Mouse (Mus musculus): ENCODE results near the gene Wfdc5. TPM values are rescaled to one million over a fixed set of nuclear protein-coding genes. Genes with fewer than 3 reads are reported as not detected.

Wfdc5 gene
- polyA plus RNA-seq, 1 experiment from 2014 or later: 0.96 TPM

- ATAC-seq (ENCODE audit: low read depth) (0 out of 2 replicates have a peak, but pooled peaks have one; percentile 33), DNase-seq (ENCODE audit: low spot score) (peak; percentile 38)
- Histone ChIP-seq H3K4me2 (ENCODE audit: low read depth, low read length) (no peak overlapping the region), H3K9me3 (ENCODE audit: control insufficient read depth, low read length) (no peaks in the 10 kb centered on the region), H3K9ac (ENCODE audit: low read depth, low read length) (no peak overlapping the region), H3K4me1 (ENCODE audit: control insufficient read depth, insufficient read depth, low read length) (peaks cover 15% of the 10 kb centered on the region), H3K27ac (replicated peaks; ENCODE audit: low read depth, low read length) (no peak overlapping the region), H3K4me3 (ENCODE audit: low read depth, low read length) (no peak overlapping the region), H3K36me3 (ENCODE audit: control insufficient read depth, insufficient read depth, low read length) (no peaks in the 10 kb centered on the region), H3K27me3 (replicated peaks; ENCODE audit: control insufficient read depth, insufficient read depth, low read length) (no peaks in the 10 kb centered on the region)
- 58% methylated on average over 6 of the region's 6 CpGs for WGBS
Measured at GRCm38 (mm10) chr2:164134563-164134962, 48.0 kb downstream of the Wfdc5 start.

DNA sequence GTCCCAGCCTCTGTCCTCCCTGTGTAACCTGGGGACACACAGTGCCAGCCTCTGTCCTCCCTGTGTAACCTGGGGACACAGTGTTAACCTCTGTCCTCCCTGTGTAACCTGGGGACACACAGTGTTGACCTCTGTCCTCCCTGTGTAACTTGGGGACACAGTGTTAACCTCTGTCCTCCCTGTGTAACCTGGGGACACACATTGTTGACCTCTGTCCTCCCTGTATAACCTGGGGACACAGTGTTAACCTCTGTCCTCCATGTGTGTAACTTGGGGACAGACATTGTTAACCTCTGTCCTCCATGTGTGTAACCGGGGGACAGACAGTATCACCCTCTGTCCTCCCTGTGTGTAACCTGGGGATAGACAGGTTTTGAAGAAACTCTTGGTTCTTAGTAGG lies 51.0 kb downstream of the Wfdc5 start:
- no peak overlapping the region for H3K9ac ChIP-seq (ENCODE audit: low read depth, low read length)
- H3K9me3 ChIP-seq (ENCODE audit: control insufficient read depth, low read length): no peaks in the 10 kb centered on the region
- peaks cover 4% of the 10 kb centered on the region for H3K4me1 ChIP-seq (ENCODE audit: control insufficient read depth, insufficient read depth, low read length)
- no peak overlapping the region for H3K4me3 ChIP-seq (ENCODE audit: low read depth, low read length)
- H3K27ac ChIP-seq (replicated peaks; ENCODE audit: low read depth, low read length): no peak overlapping the region
- no peaks in the 10 kb centered on the region for H3K27me3 ChIP-seq (replicated peaks; ENCODE audit: control insufficient read depth, insufficient read depth, low read length)
- ATAC-seq (ENCODE audit: low read depth) (no peak), DNase-seq (ENCODE audit: low spot score) (no peak)
- 0 out of 2 replicates have a peak, but pooled peaks cover 5% of the 10 kb centered on the region for H3K36me3 ChIP-seq (ENCODE audit: control insufficient read depth, insufficient read depth, low read length)
- 74% methylated on average over 1 of the region's 1 CpGs for WGBS
- no peak overlapping the region for H3K4me2 ChIP-seq (ENCODE audit: low read depth, low read length)

DNA sequence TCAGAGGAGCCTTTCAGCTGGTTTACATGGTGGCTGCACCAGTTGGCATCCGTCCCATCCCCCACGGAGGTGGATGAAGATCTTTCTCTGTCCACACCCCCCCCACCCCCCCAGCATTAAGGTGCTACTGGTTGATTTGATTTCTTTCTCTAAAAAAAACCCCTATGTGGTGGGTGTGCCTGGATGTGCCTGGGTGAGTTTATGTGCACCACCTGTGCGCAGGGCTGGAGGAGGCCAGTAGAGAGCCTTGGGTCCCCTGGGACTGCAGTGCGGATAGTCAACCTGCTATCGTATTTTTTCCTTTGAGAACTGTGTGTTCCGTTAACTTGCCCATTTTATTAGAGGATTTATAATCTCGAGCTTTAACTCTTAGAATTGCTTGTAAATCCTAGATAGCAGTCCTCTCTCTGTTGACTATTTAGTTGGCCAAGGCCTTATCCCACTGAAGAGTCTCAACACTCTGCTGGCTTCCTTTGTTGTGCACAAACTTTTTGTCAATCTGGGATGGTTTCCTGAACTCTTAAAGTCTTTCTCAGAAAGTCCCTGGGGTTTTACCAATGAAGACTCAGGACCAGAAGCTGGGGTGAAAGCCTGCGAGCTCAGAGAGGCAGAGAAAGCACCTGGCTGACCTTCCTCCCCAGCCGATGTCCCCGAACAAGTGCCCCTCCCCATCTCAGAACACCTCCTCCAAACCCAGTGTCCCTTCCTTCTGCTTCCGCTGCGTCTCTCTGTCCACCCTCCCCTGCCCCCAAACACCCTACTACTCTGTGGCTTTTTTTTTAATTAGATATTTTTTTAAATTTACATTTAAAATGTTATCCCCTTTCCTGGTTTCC lies 53.7 kb downstream of the Wfdc5 start:
- H3K9ac ChIP-seq (ENCODE audit: low read depth, low read length): no peak overlapping the region
- ATAC-seq (ENCODE audit: low read depth) (no peak), DNase-seq (ENCODE audit: low spot score) (no peak)
- H3K4me2 ChIP-seq (ENCODE audit: low read depth, low read length): no peak overlapping the region
- no peak overlapping the region for H3K4me3 ChIP-seq (ENCODE audit: low read depth, low read length)
- no peaks in the 10 kb centered on the region for H3K9me3 ChIP-seq (ENCODE audit: control insufficient read depth, low read length)
- 90% methylated on average over 12 of the region's 12 CpGs for WGBS
- no peak overlapping the region for H3K27ac ChIP-seq (replicated peaks; ENCODE audit: low read depth, low read length)
- no peaks in the 10 kb centered on the region for H3K4me1 ChIP-seq (ENCODE audit: control insufficient read depth, insufficient read depth, low read length)
- no peaks in the 10 kb centered on the region for H3K27me3 ChIP-seq (replicated peaks; ENCODE audit: control insufficient read depth, insufficient read depth, low read length)
- H3K36me3 ChIP-seq (ENCODE audit: control insufficient read depth, insufficient read depth, low read length): peaks cover 6% of the 10 kb centered on the region; the same call in 1 of the 2 replicates

DNA sequence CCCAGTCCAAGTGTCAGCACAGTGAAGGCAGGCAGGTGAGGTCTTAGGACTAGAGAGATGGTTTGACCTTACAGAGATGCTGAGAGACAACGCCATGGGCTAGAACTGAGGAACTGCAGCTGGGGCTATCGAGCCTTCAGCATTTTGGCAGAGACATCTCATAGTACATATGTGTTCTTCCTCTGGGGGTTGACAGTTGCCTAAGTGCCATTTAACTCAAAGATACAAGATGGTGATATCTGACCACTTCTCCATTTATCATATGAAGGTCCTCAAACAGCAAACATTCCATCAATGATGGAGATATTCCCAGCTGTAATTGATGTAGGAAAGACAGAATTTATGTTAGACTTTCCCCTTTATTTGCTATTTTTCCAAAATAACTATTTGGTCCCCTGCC lies 55.2 kb downstream of the Wfdc5 start:
- no peak overlapping the region for H3K4me3 ChIP-seq (ENCODE audit: low read depth, low read length)
- WGBS: 93% methylated on average over 2 of the region's 2 CpGs
- no peaks in the 10 kb centered on the region for H3K9me3 ChIP-seq (ENCODE audit: control insufficient read depth, low read length)
- ATAC-seq (ENCODE audit: low read depth) (no peak), DNase-seq (ENCODE audit: low spot score) (no peak)
- no peak overlapping the region for H3K9ac ChIP-seq (ENCODE audit: low read depth, low read length)
- no peak overlapping the region for H3K4me2 ChIP-seq (ENCODE audit: low read depth, low read length)
- no peaks in the 10 kb centered on the region for H3K4me1 ChIP-seq (ENCODE audit: control insufficient read depth, insufficient read depth, low read length)
- H3K27ac ChIP-seq (replicated peaks; ENCODE audit: low read depth, low read length): no peak overlapping the region
- peaks cover 15% of the 10 kb centered on the region; the same call in 1 of the 2 replicates for H3K36me3 ChIP-seq (ENCODE audit: control insufficient read depth, insufficient read depth, low read length)
- H3K27me3 ChIP-seq (replicated peaks; ENCODE audit: control insufficient read depth, insufficient read depth, low read length): no peaks in the 10 kb centered on the region

GRCm38 (mm10) chr2:164126533-164126955 lies 56.0 kb downstream of the Wfdc5 start:
- no peaks in the 10 kb centered on the region for H3K4me1 ChIP-seq (ENCODE audit: control insufficient read depth, insufficient read depth, low read length)
- no peak overlapping the region; the same call in 1 of the 2 replicates for H3K27ac ChIP-seq (replicated peaks; ENCODE audit: low read depth, low read length)
- no peak overlapping the region for H3K4me3 ChIP-seq (ENCODE audit: low read depth, low read length)
- H3K4me2 ChIP-seq (ENCODE audit: low read depth, low read length): no peak overlapping the region
- DNase-seq (ENCODE audit: low spot score): peak; percentile 84
- no peaks in the 10 kb centered on the region for H3K27me3 ChIP-seq (replicated peaks; ENCODE audit: control insufficient read depth, insufficient read depth, low read length)
- H3K9ac ChIP-seq (ENCODE audit: low read depth, low read length): no peak overlapping the region
- H3K9me3 ChIP-seq (ENCODE audit: control insufficient read depth, low read length): no peaks in the 10 kb centered on the region
- no peak for ATAC-seq (ENCODE audit: low read depth)
- WGBS: 51% methylated on average over 13 of the region's 13 CpGs
- H3K36me3 ChIP-seq (ENCODE audit: control insufficient read depth, insufficient read depth, low read length): peaks cover 15% of the 10 kb centered on the region; the same call in 1 of the 2 replicates

Other genes starting within 250 kb of the Wfdc5 start
- gene Ywhab, start 187.8 kb downstream of the Wfdc5 start, polyA plus RNA-seq (2014; fragmentation: Nextera tagmentation; extraction: Ambion mirVana): 276 and 293 TPM in 2 replicates
- 2.8 and 4.9 TPM in 2 replicates for gene Pabpc1l, start 157.3 kb downstream of the Wfdc5 start, polyA plus RNA-seq (2014; fragmentation: Nextera tagmentation; extraction: Ambion mirVana)
- gene Stk4, start 112.4 kb downstream of the Wfdc5 start, polyA plus RNA-seq (2014; fragmentation: Nextera tagmentation; extraction: Ambion mirVana): 22.3 and 24.4 TPM in 2 replicates
- 53.4 and 55.8 TPM in 2 replicates for gene Tomm34, start 111.6 kb downstream of the Wfdc5 start, polyA plus RNA-seq (2014; fragmentation: Nextera tagmentation; extraction: Ambion mirVana)
- gene Kcns1, start 11.6 kb downstream of the Wfdc5 start, polyA plus RNA-seq (2014; fragmentation: Nextera tagmentation; extraction: Ambion mirVana): 0.85 and 1.2 TPM in 2 replicates
- 0.28 TPM in 1 of 2 replicates, not detected in the other for gene Wfdc12, start 7.9 kb upstream of the Wfdc5 start, polyA plus RNA-seq (2014; fragmentation: Nextera tagmentation; extraction: Ambion mirVana)
- not detected in 2 replicates for gene Wfdc15a, start 17.4 kb upstream of the Wfdc5 start, polyA plus RNA-seq (2014; fragmentation: Nextera tagmentation; extraction: Ambion mirVana)
- gene Wfdc15b, start 38.9 kb upstream of the Wfdc5 start, polyA plus RNA-seq (2014; fragmentation: Nextera tagmentation; extraction: Ambion mirVana): 0.39 TPM in 1 of 2 replicates, not detected in the other
- not detected in 2 replicates for gene Svs2, start 55.7 kb upstream of the Wfdc5 start, polyA plus RNA-seq (2014; fragmentation: Nextera tagmentation; extraction: Ambion mirVana)
- gene Svs3b, start 73.9 kb upstream of the Wfdc5 start, polyA plus RNA-seq (2014; fragmentation: Nextera tagmentation; extraction: Ambion mirVana): not detected in 2 replicates
- not detected in 2 replicates for gene Svs4, start 95.7 kb upstream of the Wfdc5 start, polyA plus RNA-seq (2014; fragmentation: Nextera tagmentation; extraction: Ambion mirVana)
- gene Svs3a, start 106.5 kb upstream of the Wfdc5 start, polyA plus RNA-seq (2014; fragmentation: Nextera tagmentation; extraction: Ambion mirVana): not detected in 2 replicates
- not detected in 2 replicates for gene Svs6, start 134.0 kb upstream of the Wfdc5 start, polyA plus RNA-seq (2014; fragmentation: Nextera tagmentation; extraction: Ambion mirVana)
- not detected in 2 replicates for gene Svs5, start 150.0 kb upstream of the Wfdc5 start, polyA plus RNA-seq (2014; fragmentation: Nextera tagmentation; extraction: Ambion mirVana)
- 1.3 and 2.1 TPM in 2 replicates for gene Slpi, start 206.4 kb upstream of the Wfdc5 start, polyA plus RNA-seq (2014; fragmentation: Nextera tagmentation; extraction: Ambion mirVana)
- gene Rbpjl, start 220.4 kb upstream of the Wfdc5 start, polyA plus RNA-seq (2014; fragmentation: Nextera tagmentation; extraction: Ambion mirVana): 0.42 and 0.52 TPM in 2 replicates
- gene Matn4, start 222.4 kb upstream of the Wfdc5 start, polyA plus RNA-seq (2014; fragmentation: Nextera tagmentation; extraction: Ambion mirVana): 15.6 and 20.6 TPM in 2 replicates

Measured in embryonic facial prominence, embryonic 14.5 days (tissue).